Mouse (Mus musculus) bone marrow macrophage, adult 2 months (primary cell): ENCODE measurements around the gene Arl4a.

ENCODE experiments used
- CTCF ChIP-seq: IDR thresholded peaks from 2 replicates; pipeline ENCODE4 v1.5.1; 2012; ENCODE audit warnings: low read depth, mild to moderate bottlenecking, low read length, moderate library complexity
- POLR2A ChIP-seq: IDR thresholded peaks from 2 replicates; pipeline ENCODE4 v1.6.1; 2012; ENCODE audit warnings: mild to moderate bottlenecking, low read depth, low read length, borderline replicate concordance

DNA sequence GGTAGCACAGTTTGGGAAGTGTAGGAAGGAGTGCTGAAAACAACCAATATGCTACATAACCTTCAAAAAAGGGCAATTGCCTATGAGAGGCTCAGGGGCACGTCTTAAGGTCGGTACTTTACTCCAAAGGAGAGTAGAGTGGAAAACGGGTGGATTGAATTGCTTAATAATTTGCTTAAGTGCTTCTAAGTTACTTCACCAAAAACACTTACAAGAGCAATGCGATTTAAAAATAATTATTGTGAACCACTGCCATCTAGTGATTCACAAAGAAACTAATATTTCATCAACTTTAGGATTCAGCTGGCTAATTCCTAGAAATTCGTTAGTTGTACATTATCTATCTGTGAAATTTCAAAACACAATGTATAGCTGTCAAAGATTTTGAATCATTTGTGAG is 35.8 kb upstream of the Arl4a start:
- TF ChIP-seq POLR2A (no peak), CTCF (no peak)
